Mouse (Mus musculus) naive thymus-derived CD4-positive, alpha-beta T cell, adult 2 months (primary cell): ENCODE results near the gene Lpcat4.
"Not testable (repeated sequence)": the region's sequence is repeated elsewhere in the genome, so short reads cannot be mapped to it uniquely, and the experiment has no call there.

Experiments used
- DNase-seq: peaks from one replicate; pipeline ENCODE4 v3.0.0-alpha.2; 2011; ENCODE audit warnings: low read depth

The Lpcat4 gene

GRCm38 (mm10) chr2:112261748-112262653 lies 22.7 kb downstream of the Lpcat4 start, which contains the start of gene Nop10:
Gene Nop10 (plus strand): TSS chr2:112261926.
- DNase-seq, result peak; percentile 92

DNA sequence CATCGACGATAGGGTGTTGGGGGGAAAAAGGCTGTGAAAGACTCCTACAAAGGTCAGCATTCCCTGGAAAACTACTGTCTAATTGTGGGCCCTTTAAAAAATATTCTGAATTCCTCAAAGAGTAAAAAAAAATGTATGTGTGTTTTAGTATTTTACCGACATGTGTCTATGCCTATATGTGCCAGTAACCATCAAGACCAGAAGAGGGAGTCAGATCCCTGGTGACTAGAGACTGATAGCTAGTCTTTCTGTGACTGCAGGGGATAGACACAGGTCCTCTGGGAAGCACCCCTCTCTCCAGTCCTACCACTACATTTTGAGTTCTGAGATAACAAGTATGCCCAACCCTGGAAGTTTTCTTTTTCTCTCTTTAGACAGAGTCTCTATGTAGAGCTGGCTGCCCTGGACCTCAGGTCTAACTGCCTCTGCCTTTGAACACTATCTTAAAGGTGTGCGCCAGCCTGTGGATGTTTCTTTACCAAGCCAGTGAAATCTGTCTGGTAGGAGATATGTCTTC lies 23.6 kb downstream of the Lpcat4 start:
- peak; percentile 37 for DNase-seq

- DNase-seq, result peak; percentile 14
These were observed 25.1 kb downstream of the Lpcat4 start for GRCm38 (mm10) chr2:112264364-112264763.

DNA sequence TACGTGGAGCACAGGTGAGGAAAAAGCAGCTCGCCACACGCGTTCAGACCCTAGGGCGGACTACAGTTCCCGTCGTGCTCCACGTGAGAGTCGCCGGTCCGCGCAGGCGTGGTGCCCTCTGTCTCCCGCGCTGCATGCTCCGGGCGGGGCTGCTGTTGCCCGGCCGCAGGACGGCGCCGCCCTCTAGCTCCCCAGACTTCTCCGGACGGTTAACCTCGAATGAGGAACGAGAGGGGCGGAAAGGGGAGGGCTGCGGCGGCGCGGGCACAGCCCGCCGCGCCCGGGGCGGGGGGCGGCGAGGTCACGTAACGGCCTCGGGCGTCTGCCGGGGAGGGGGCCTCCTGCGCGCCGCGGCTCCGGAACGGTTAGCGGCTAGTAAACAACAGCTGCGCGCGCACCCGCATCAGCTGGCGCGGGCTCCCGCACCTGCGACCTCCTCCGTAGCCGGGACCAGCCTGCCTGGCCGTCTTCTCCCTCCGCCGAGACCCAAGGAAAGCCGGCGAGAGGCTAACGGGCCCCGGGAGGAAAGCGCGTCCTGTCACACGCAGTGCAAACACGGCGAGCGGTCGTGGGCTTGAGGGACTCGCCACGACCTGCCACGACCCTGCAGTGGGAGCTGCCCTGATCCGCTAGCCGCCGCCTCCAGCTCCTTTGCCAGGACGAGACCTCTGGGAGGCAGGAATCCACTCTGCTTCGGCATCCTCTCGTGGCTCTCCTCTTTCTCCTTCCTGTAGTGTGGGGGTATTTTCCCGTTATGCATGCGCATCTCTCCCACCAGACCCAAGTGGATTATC lies 26.4 kb downstream of the Lpcat4 start, which contains the start of gene Slc12a6:
TSS of gene Slc12a6 (plus strand) at position 378 of the 794 bp plus-strand sequence.
- peak; percentile 95 for DNase-seq

DNA sequence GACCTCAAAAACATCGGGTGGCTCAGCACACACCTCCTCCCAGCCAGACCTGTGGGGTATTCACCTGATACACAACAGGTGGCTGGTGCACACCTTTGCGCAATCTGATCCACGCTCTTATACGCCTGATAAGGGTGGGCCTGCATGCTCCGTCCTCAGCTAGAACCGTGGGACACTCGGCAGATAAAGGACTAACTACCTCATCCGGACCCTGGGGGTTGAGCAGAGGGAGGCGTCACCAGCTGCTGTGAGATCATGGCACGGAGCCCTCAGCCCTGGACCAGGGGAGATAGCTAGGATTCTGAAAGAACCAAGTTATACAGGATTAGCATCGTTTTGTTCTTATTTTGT lies 26.9 kb downstream of the Lpcat4 start, which contains the start of gene Gm21985:
TSS of gene Gm21985 (plus strand) at position 73 of the 351 bp plus-strand sequence.
- DNase-seq, result no peak

GRCm38 (mm10) chr2:112266780-112267179 lies 27.5 kb downstream of the Lpcat4 start:
- peak; percentile 32 for DNase-seq

DNA sequence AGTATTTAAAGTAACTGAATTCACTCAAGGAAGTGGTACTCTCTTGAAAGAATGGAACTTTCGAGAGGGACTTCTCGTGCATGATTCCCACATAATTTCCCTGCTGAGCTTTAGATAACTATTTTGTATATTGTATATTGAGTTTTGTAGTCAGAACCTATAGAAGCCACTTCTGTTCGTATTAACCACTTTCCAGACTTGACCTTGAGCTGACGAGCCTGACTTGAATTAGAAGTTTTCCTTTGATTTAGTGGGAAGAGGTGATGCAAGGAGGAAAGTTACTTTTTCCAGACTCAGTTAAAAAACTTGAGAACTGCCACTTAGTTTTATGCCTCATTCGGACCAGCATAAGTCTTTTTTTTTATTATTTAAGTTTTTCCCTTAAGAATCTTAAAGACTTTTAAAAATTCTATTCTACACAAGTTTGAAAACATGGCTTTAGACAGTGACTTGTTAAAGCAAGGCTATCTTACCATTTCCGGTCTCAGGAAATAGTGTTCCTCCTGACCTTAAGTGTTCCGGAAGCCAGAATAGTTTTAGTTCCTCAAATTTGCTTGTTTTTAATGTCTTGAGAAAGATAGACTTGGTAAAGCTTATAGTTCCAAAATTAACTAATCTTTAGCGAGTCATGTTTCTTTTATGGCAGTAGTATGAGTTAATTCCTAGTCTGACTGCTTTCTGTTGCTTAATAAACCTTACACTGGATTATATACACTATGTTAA lies 28.4 kb downstream of the Lpcat4 start:
- DNase-seq, result peak; percentile 47

GRCm38 (mm10) chr2:112270011-112270410 lies 30.7 kb downstream of the Lpcat4 start:
- DNase-seq, result no peak

DNA sequence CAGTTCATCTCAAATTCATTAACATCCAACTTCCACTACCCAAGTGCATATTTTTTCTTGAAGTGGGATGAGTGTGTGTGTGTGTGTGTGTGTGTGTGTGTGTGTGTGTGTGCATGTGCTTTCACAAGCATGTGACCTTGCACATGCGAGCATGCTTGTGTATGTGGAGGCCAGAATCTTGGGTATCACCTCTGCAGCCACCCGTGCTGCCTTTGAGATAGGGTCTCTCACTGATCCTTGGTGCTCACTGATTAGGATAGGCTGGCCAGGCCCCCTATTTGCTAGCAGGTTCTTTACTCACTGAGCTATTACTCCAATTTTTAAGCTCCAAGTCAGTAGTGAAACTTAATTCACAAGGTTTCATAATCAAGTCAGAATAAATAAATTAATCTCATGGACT lies 33.6 kb downstream of the Lpcat4 start:
- DNase-seq, result no peak

GRCm38 (mm10) chr2:112273474-112273873 lies 34.2 kb downstream of the Lpcat4 start:
- DNase-seq, result no peak

DNA sequence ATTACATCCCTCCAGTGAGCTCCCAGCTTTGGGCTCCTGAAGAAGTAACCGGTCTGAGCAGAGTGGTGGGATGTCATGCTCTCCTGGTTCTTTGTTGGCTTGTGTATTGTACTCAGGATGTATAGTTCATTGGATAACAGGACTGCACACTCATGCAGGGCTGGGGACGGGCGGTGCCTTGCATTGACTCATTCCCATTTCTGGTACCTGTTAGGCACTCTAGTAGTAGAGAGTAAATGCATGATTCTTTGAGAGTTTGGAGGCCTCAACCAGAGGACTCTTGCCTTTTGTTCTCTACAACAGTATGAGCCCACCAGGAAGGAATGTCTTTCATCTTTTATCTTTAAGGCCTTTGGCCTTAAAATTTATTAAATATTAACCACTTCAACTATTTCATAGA lies 37.6 kb downstream of the Lpcat4 start:
- no peak for DNase-seq

DNA sequence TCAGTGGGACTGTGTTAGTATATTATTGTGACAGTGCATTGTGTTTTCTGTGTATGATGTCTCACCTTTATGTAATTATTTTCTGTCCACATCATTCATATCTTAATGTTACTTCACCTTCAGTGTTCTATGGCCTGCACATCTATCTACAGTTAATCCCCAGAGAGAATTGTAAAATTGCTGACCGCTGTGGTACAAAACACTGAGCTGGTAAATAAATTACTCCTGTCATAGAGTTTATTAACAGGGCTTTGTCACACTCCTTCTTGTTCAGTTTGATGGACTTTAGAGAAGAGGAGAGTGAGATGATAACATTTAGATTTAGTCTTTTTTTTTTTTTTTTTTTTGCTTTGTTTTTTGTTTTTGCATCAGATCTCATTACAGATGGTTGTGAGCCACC lies 43.6 kb downstream of the Lpcat4 start:
- no peak for DNase-seq

GRCm38 (mm10) chr2:112284363-112285030 lies 45.2 kb downstream of the Lpcat4 start:
- peak; percentile 31 for DNase-seq

DNA sequence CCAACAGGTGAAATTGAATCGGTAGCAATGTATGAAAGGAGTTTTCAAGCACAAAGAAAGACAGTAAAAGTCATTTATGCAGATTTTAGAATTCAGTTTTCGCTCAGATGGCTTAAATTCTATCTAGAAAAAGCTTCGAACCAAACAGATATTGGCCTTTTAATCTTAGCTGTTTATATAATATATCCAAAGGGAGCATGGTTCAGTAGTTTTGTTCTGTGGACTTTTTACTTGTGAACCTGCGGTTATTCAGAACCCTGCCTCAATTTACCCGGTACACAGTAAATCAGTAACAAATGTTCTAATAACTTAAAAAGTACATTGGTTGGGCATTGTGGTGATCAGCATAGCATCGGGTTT lies 45.7 kb downstream of the Lpcat4 start:
- DNase-seq, result no peak

GRCm38 (mm10) chr2:112286062-112286461 lies 46.8 kb downstream of the Lpcat4 start:
- not testable (repeated sequence) for DNase-seq

- DNase-seq, result no peak
These were observed 47.8 kb downstream of the Lpcat4 start for GRCm38 (mm10) chr2:112287059-112287458.

DNA sequence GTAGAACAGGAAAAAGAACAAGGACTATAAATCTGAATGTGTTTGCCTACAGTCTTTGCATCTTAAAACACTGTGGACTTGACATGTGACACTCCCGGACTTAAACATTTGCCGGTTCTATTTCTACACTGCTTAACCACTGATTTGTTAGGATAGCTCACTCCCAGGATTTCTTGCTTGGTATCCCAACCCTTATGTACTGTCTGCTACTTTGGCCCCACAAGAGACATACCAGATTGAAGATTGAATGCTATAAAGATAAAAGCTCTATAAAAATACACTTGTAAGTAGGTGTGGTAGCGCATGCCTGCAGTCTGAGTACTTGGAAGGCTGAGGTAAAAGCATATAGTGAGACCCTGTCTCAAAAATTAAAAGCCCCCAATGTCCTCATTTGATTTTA lies 50.2 kb downstream of the Lpcat4 start:
- DNase-seq, result no peak

GRCm38 (mm10) chr2:112292823-112293222 lies 53.6 kb downstream of the Lpcat4 start:
- DNase-seq, result no peak

- no peak for DNase-seq
These were observed 56.9 kb downstream of the Lpcat4 start for GRCm38 (mm10) chr2:112296211-112296610.
